Mouse (Mus musculus): ENCODE data around the gene Btbd16. TPM values are rescaled to one million over a fixed set of nuclear protein-coding genes. Genes with fewer than 3 reads are reported as not detected.

Btbd16 gene
- total RNA-seq, 2 experiments from 2014 or later = not detected

GRCm38 (mm10) chr7:130860721-130861142 is 86.9 kb downstream of the Btbd16 start:
- DNase-seq (ENCODE audit: low spot score) = no peak

GRCm38 (mm10) chr7:130862501-130862900 is 88.6 kb downstream of the Btbd16 start:
- DNase-seq (ENCODE audit: low spot score) = no peak

GRCm38 (mm10) chr7:130864711-130865110 is 90.8 kb downstream of the Btbd16 start:
- no peak for DNase-seq (ENCODE audit: low spot score)

- peak; percentile 97 for DNase-seq (ENCODE audit: low spot score)
These were observed 92.0 kb downstream of the Btbd16 start, which contains the start of gene Plekha1 for GRCm38 (mm10) chr7:130865613-130866591. Gene Plekha1 (plus strand): TSS chr7:130865756.

GRCm38 (mm10) chr7:130866640-130867039 is 92.8 kb downstream of the Btbd16 start:
- DNase-seq (ENCODE audit: low spot score) = no peak

- no peak for DNase-seq (ENCODE audit: low spot score)
These were observed 93.4 kb downstream of the Btbd16 start for GRCm38 (mm10) chr7:130867256-130867655.

Other genes with a start within 250 kb of the Btbd16 start
- gene Nsmce4a, start 201.0 kb upstream of the Btbd16 start, total RNA-seq (2021) = 10 to 100 TPM; 28.4 to 29.0 TPM
- gene Tacc2, start 196.6 kb upstream of the Btbd16 start, total RNA-seq (2021) = 100 to 1,000 TPM; 414 to 460 TPM
- gene Plekha1, start 91.7 kb downstream of the Btbd16 start, total RNA-seq (2021) = 10 to 100 TPM; 27.6 to 29.3 TPM
- 10 to 100 TPM; 34.2 to 42.4 TPM for gene Htra1, start 162.0 kb downstream of the Btbd16 start, total RNA-seq (2021)

Measured in gastrocnemius, adult 18-20 months (tissue).